In genomic region chr3:83054759-83055158, GRCm38 (mm10) we compare ENCODE assay signal across 8 mouse cellular contexts. TPM values are rescaled to one million over a fixed set of nuclear protein-coding genes. Genes with fewer than 3 reads are reported as not detected.
A peak's percentile ranks its signal among the peaks of the same experiment; 100 is the strongest.
DNase-seq lines count a peak whose midpoint lies in the region; ATAC-seq and TF ChIP-seq lines count a peak whose summit lies in the region.

No protein-coding gene starts in this region.

- peak overlapping the region; percentile 76 for H3K4me3 ChIP-seq in heart, embryonic 15.5 days
- peak overlapping the region; percentile 94 for H3K4me3 ChIP-seq in G1E (ENCODE audit: low read depth, low read length)
- H3K4me3 ChIP-seq in hindbrain, embryonic 10.5 days = peak overlapping the region; percentile 81
- H3K4me3 ChIP-seq in midbrain, embryonic 11.5 days (ENCODE audit: low read depth, low read length) = peak overlapping the region; percentile 70; the same call in 1 of the 2 replicates

- H3K36me3 ChIP-seq in heart, embryonic 15.5 days = peaks cover 20% of the 10 kb centered on the region; the same call in 1 of the 2 replicates
- H3K36me3 ChIP-seq in G1E (replicated peaks) = peaks cover 31% of the 10 kb centered on the region
- H3K36me3 ChIP-seq in hindbrain, embryonic 10.5 days = peaks cover 33% of the 10 kb centered on the region
- H3K36me3 ChIP-seq in midbrain, embryonic 11.5 days (ENCODE audit: control insufficient read depth, insufficient read depth, low read length) = peaks cover 5% of the 10 kb centered on the region; the same call in 1 of the 2 replicates

- H3K27ac ChIP-seq in heart, embryonic 15.5 days = no peak overlapping the region
- H3K27ac ChIP-seq in hindbrain, embryonic 10.5 days = peak overlapping the region; percentile 87; the same call in 1 of the 2 replicates
- H3K27ac ChIP-seq in midbrain, embryonic 11.5 days (ENCODE audit: low read depth, low read length) = no peak overlapping the region

- DNase-seq in heart, postnatal 4 days = no peak
- no peak for DNase-seq in G1E (ENCODE audit: low spot score)
- no peak for DNase-seq in hindbrain, embryonic 10.5 days (ENCODE audit: low spot score)
- DNase-seq in midbrain, embryonic 11.5 days (ENCODE audit: low spot score, missing footprints) = no peak
- DNase-seq in cerebellum, postnatal 10 days = no peak
- no peak for DNase-seq in left cerebral cortex, adult 18-20 months (ENCODE audit: low spot score in 2 of 2)
- DNase-seq in spleen, postnatal 10 days (ENCODE audit: low spot score in 2 of 2) = no peak

- no peak for ATAC-seq in heart, embryonic 15.5 days (replicated peaks; ENCODE audit: insufficient number of reproducible peaks, insufficient read depth, low FRiP score, low read depth)
- no peak for ATAC-seq in G1E (ENCODE audit: extremely low read depth, insufficient number of reproducible peaks, low FRiP score, poor library complexity, severe bottlenecking)
- ATAC-seq in midbrain, embryonic 11.5 days (ENCODE audit: low FRiP score) = no peak

- peaks cover 8% of the 10 kb centered on the region for H3K4me1 ChIP-seq in heart, embryonic 15.5 days (replicated peaks)
- peaks cover 50% of the 10 kb centered on the region for H3K4me1 ChIP-seq in G1E (ENCODE audit: insufficient read depth, low read depth, low read length)
- H3K4me1 ChIP-seq in hindbrain, embryonic 10.5 days (replicated peaks) = peaks cover 11% of the 10 kb centered on the region
- peaks cover 6% of the 10 kb centered on the region for H3K4me1 ChIP-seq in midbrain, embryonic 11.5 days (ENCODE audit: control insufficient read depth, insufficient read depth, low read length)

- no peak overlapping the region for H3K9ac ChIP-seq in heart, embryonic 15.5 days
- H3K9ac ChIP-seq in midbrain, embryonic 11.5 days (ENCODE audit: low read length) = no peak overlapping the region

- TF ChIP-seq CTCF in G1E (IDR thresholded peaks at IDR 0.05; ENCODE audit: low read depth, low read length) = no peak

- H3K27me3 ChIP-seq in heart, embryonic 15.5 days = no peaks in the 10 kb centered on the region
- H3K27me3 ChIP-seq in G1E (ENCODE audit: insufficient read depth, low read length) = no peaks in the 10 kb centered on the region
- no peaks in the 10 kb centered on the region for H3K27me3 ChIP-seq in hindbrain, embryonic 10.5 days (ENCODE audit: insufficient read depth, poor library complexity, severe bottlenecking)
- no peaks in the 10 kb centered on the region for H3K27me3 ChIP-seq in midbrain, embryonic 11.5 days (ENCODE audit: control insufficient read depth, insufficient read depth, low read length)

- 32% methylated on average over 13 of the region's 13 CpGs for WGBS in heart, embryonic 15.5 days
- WGBS in hindbrain, embryonic 10.5 days = 33% methylated on average over 13 of the region's 13 CpGs
- 36% methylated on average over 13 of the region's 13 CpGs for WGBS in midbrain, embryonic 11.5 days

- H3K9me3 ChIP-seq in heart, embryonic 15.5 days (replicated peaks) = no peaks in the 10 kb centered on the region
- no peaks in the 10 kb centered on the region for H3K9me3 ChIP-seq in G1E (replicated peaks)
- no peaks in the 10 kb centered on the region for H3K9me3 ChIP-seq in hindbrain, embryonic 10.5 days
- no peaks in the 10 kb centered on the region for H3K9me3 ChIP-seq in midbrain, embryonic 11.5 days (ENCODE audit: control insufficient read depth, low read length)

- H3K4me2 ChIP-seq in heart, embryonic 15.5 days = peak overlapping the region; percentile 56
- H3K4me2 ChIP-seq in midbrain, embryonic 11.5 days = peak overlapping the region; percentile 29; the same call in 1 of the 2 replicates

RNA-seq across cellular contexts. Expression of gene Plrg1, which starts 0.6 kb away (rescaled TPM):
- polyA plus RNA-seq in heart, embryonic 15.5 days (2015; fragmentation: Nextera tagmentation; extraction: Ambion mirVana) = 50.4 and 61.6 TPM in 2 replicates
- total RNA-seq in heart, postnatal 4 days (2021) = 10 to 100 TPM; 34.9 to 37.4 TPM
- total RNA-seq in G1E (2014; fragmentation: Nextera tagmentation) (83.2 and 99.5 TPM in 2 replicates), G1E (2017) (121 and 122 TPM in 2 replicates)
- 6.6 and 6.7 TPM in 2 replicates for polyA plus RNA-seq in G1E (2012)
- 138 and 139 TPM in 2 replicates for polyA plus RNA-seq in hindbrain, embryonic 10.5 days (2016; fragmentation: Nextera tagmentation; extraction: Ambion mirVana)
- 142 and 144 TPM in 2 replicates for polyA plus RNA-seq in midbrain, embryonic 11.5 days (2014; fragmentation: Nextera tagmentation; extraction: Ambion mirVana)
- 10 to 100 TPM; 43.5 to 45.6 TPM for total RNA-seq in left cerebral cortex, adult 18-20 months (2021)

RNA-seq across cellular contexts. Expression of gene Fgb, which starts 5.1 kb away (rescaled TPM):
- 0.33 and 2.8 TPM in 2 replicates for polyA plus RNA-seq in heart, embryonic 15.5 days (2015; fragmentation: Nextera tagmentation; extraction: Ambion mirVana)
- total RNA-seq in heart, postnatal 4 days (2021) = under 1 TPM in 1 of 2 experiments, not detected in 1; 0.12 TPM
- not detected in 2 replicates for total RNA-seq in G1E (2014; fragmentation: Nextera tagmentation)
- 0.06 and 0.11 TPM in 2 replicates for total RNA-seq in G1E (2017)
- polyA plus RNA-seq in G1E (2012) = not detected in 2 replicates
- not detected in 2 replicates for polyA plus RNA-seq in hindbrain, embryonic 10.5 days (2016; fragmentation: Nextera tagmentation; extraction: Ambion mirVana)
- not detected in 2 replicates for polyA plus RNA-seq in midbrain, embryonic 11.5 days (2014; fragmentation: Nextera tagmentation; extraction: Ambion mirVana)
- total RNA-seq in left cerebral cortex, adult 18-20 months (2021) = not detected

RNA-seq across cellular contexts. Expression of gene Fga, which starts 28.9 kb away (rescaled TPM):
- polyA plus RNA-seq in heart, embryonic 15.5 days (2015; fragmentation: Nextera tagmentation; extraction: Ambion mirVana) = 0.35 and 4.2 TPM in 2 replicates
- under 1 TPM; 0.11 to 0.21 TPM for total RNA-seq in heart, postnatal 4 days (2021)
- total RNA-seq in G1E (2014; fragmentation: Nextera tagmentation) = not detected in 2 replicates
- 0.05 and 0.17 TPM in 2 replicates for total RNA-seq in G1E (2017)
- not detected in 2 replicates for polyA plus RNA-seq in G1E (2012)
- not detected in 2 replicates for polyA plus RNA-seq in hindbrain, embryonic 10.5 days (2016; fragmentation: Nextera tagmentation; extraction: Ambion mirVana)
- not detected in 2 replicates for polyA plus RNA-seq in midbrain, embryonic 11.5 days (2014; fragmentation: Nextera tagmentation; extraction: Ambion mirVana)
- not detected for total RNA-seq in left cerebral cortex, adult 18-20 months (2021)

RNA-seq across cellular contexts. Expression of gene Fgg, which starts 47.2 kb away (rescaled TPM):
- 0.88 and 4.0 TPM in 2 replicates for polyA plus RNA-seq in heart, embryonic 15.5 days (2015; fragmentation: Nextera tagmentation; extraction: Ambion mirVana)
- total RNA-seq in heart, postnatal 4 days (2021) = under 1 TPM; 0.16 to 0.36 TPM
- total RNA-seq in G1E (2014; fragmentation: Nextera tagmentation) (not detected in 2 replicates), G1E (2017) (0.06 and 0.11 TPM in 2 replicates)
- polyA plus RNA-seq in G1E (2012) = not detected in 2 replicates
- not detected in 2 replicates for polyA plus RNA-seq in hindbrain, embryonic 10.5 days (2016; fragmentation: Nextera tagmentation; extraction: Ambion mirVana)
- not detected in 2 replicates for polyA plus RNA-seq in midbrain, embryonic 11.5 days (2014; fragmentation: Nextera tagmentation; extraction: Ambion mirVana)
- total RNA-seq in left cerebral cortex, adult 18-20 months (2021) = not detected
